Mouse (Mus musculus) forebrain, embryonic 11.5 days (tissue): ENCODE measurements around the gene Zfp629. TPM values are rescaled to one million over a fixed set of nuclear protein-coding genes. Genes with fewer than 3 reads are reported as not detected.

Source experiments
- ATAC-seq: fragments of 200-750 bp; cut with Nextera tagmentation; replicated peaks from 2 replicates; pipeline ENCODE4 v1.8.0; 2017; ENCODE audit warnings: moderate TSS enrichment; ENCODE audit not compliant: low FRiP score
- DNase-seq: peaks from one replicate; pipeline ENCODE4 v3.0.0-alpha.2; 2017; ENCODE audit warnings: low spot score
- H3K27ac ChIP-seq: fragments of 300-500 bp; sonication (generic); 2 replicates; pipeline ENCODE4 v1.5.1; 2014; ENCODE audit warnings: low read depth, low read length
- H3K27me3 ChIP-seq: fragments of 300-500 bp; sonication (generic); 2 replicates; pipeline ENCODE4 v1.6.1; 2014; ENCODE audit warnings: mild to moderate bottlenecking, low read length, mixed read lengths; ENCODE audit not compliant: control insufficient read depth, insufficient read depth
- H3K36me3 ChIP-seq: fragments of 300-500 bp; sonication (generic); 2 replicates; pipeline ENCODE4 v1.6.1; 2014; ENCODE audit warnings: mild to moderate bottlenecking, low read length, moderate library complexity, mixed read lengths; ENCODE audit not compliant: control insufficient read depth, insufficient read depth
- H3K4me1 ChIP-seq: fragments of 300-500 bp; sonication (generic); replicated peaks from 2 replicates; pipeline ENCODE4 v1.6.1; 2014; ENCODE audit warnings: low read length, mixed read lengths; ENCODE audit not compliant: control insufficient read depth, insufficient read depth
- H3K4me2 ChIP-seq: fragments of 300-500 bp; sonication (generic); 2 replicates; pipeline ENCODE4 v1.6.1; 2014; ENCODE audit warnings: low read depth, mild to moderate bottlenecking, low read length, moderate library complexity, mixed read lengths; ENCODE audit not compliant: severe bottlenecking
- H3K4me3 ChIP-seq: fragments of 300-500 bp; sonication (generic); 2 replicates; pipeline ENCODE4 v1.5.1; 2014; ENCODE audit warnings: low read depth, low read length
- H3K9ac ChIP-seq: fragments of 300-500 bp; sonication (generic); 2 replicates; pipeline ENCODE4 v1.6.1; 2014; ENCODE audit warnings: low read length
- H3K9me3 ChIP-seq: fragments of 300-500 bp; sonication (generic); 2 replicates; pipeline ENCODE4 v1.6.1; 2016; ENCODE audit warnings: low read length, mixed read lengths; ENCODE audit not compliant: control insufficient read depth
- WGBS: fragments of 180-500 bp; shearing (Covaris S2); extraction: QIAGEN DNeasy Blood & Tissue Kit; methylation state at CpG from one replicate; pipeline ENCODE4 v1.1.7; 2014; 5-methylcytosine and 5-hydroxymethylcytosine counted together
- polyA plus RNA-seq: library from polyadenylated mRNA; unstranded; fragments of >200 nt; fragmentation: Nextera tagmentation; extraction: Ambion mirVana; gene quantifications from 2 replicates; pipeline ENCODE4 v1.2.1, GENCODE M21; 2014

The Zfp629 gene
- 33.4 and 36.6 TPM in 2 replicates for polyA plus RNA-seq

- peak; percentile 88 for ATAC-seq
- no peaks in the 10 kb centered on the region for H3K9me3 ChIP-seq
- H3K36me3 ChIP-seq = peaks cover 19% of the 10 kb centered on the region
- peak; percentile 90 for DNase-seq
- WGBS = under 1% methylated on average over 43 of the region's 50 CpGs
- H3K27me3 ChIP-seq = no peaks in the 10 kb centered on the region
- H3K4me1 ChIP-seq = peaks cover 14% of the 10 kb centered on the region; the same call in 1 of the 2 replicates
- peak within 1 kb of the TSS; percentile 99 for H3K4me3 ChIP-seq
- H3K27ac ChIP-seq = peak within 1 kb of the TSS; percentile 80
- H3K4me2 ChIP-seq = peak within 1 kb of the TSS; percentile 84
- H3K9ac ChIP-seq = peak within 1 kb of the TSS; percentile 97
Measured at GRCm38 (mm10) chr7:127614891-127615843, at the start of gene Zfp629. TSS of gene Zfp629 (minus strand) at chr7:127615797.

- Histone ChIP-seq H3K4me1 (no peaks in the 10 kb centered on the region), H3K27me3 (no peaks in the 10 kb centered on the region), H3K4me3 (no peak overlapping the region), H3K9me3 (no peaks in the 10 kb centered on the region), H3K27ac (no peak overlapping the region), H3K4me2 (no peak overlapping the region), H3K9ac (no peak overlapping the region), H3K36me3 (no peaks in the 10 kb centered on the region)
- DNase-seq = no peak
- ATAC-seq = no peak
- 93% methylated on average over 6 of the region's 6 CpGs for WGBS
Measured at GRCm38 (mm10) chr7:127662926-127663325, 47.3 kb upstream of the Zfp629 start.

GRCm38 (mm10) chr7:127661833-127662232 is 46.2 kb upstream of the Zfp629 start:
- no peaks in the 10 kb centered on the region for H3K36me3 ChIP-seq
- DNase-seq (no peak), ATAC-seq (no peak)
- H3K27ac ChIP-seq = no peak overlapping the region
- H3K9ac ChIP-seq = no peak overlapping the region
- H3K4me3 ChIP-seq = no peak overlapping the region
- no peaks in the 10 kb centered on the region for H3K9me3 ChIP-seq
- H3K4me2 ChIP-seq = no peak overlapping the region
- no peaks in the 10 kb centered on the region for H3K27me3 ChIP-seq
- WGBS = 86% methylated on average over 6 of the region's 6 CpGs
- H3K4me1 ChIP-seq = no peaks in the 10 kb centered on the region

DNA sequence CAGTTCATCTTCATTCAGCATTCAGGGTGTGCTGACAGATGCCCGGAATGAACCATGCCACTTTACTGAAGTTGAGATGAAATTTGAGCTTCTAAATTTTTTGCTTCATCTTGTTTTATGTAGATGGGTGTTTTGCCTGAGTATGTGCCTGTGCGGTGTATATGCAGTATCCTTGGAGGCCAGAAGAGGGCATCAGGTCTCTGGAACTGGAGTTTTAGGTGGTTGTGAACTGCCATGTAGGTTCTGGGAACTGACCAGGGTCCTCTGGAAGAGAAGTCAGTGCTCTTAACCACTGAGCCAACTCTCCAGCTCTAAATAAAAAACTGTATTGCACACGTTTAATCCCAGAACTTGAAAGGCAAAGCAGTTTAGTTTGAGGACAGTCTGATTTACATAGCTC is 45.3 kb upstream of the Zfp629 start:
- ATAC-seq (no peak), DNase-seq (no peak)
- Histone ChIP-seq H3K9ac (no peak overlapping the region), H3K9me3 (no peaks in the 10 kb centered on the region), H3K4me3 (no peak overlapping the region), H3K27me3 (no peaks in the 10 kb centered on the region), H3K4me1 (no peaks in the 10 kb centered on the region), H3K4me2 (no peak overlapping the region), H3K27ac (no peak overlapping the region), H3K36me3 (no peaks in the 10 kb centered on the region)
- 89% methylated on average over 3 of the region's 3 CpGs for WGBS

DNA sequence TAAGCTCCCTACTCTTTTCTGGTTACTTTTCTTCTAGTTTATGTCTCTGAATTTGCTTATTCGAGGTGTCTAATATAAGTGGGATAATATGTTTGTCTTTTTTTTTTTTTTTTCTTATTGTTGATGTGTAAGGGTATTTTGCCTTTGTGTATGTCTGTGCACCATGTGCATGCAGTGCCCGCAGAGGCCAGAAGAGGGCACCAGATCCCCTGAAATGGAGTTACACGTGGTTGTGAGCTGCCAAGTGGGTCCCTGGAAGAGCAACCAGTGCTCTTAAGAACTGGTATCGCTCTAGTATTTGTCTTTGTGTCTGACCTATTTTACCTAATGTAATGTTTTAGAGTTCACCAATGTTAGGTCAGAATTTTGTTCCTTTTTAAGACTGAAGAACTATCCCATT is 41.3 kb upstream of the Zfp629 start:
- no peak overlapping the region for H3K4me2 ChIP-seq
- 35% methylated on average over 4 of the region's 4 CpGs for WGBS
- H3K9ac ChIP-seq = no peak overlapping the region
- no peaks in the 10 kb centered on the region for H3K36me3 ChIP-seq
- no peak overlapping the region for H3K27ac ChIP-seq
- no peaks in the 10 kb centered on the region for H3K4me1 ChIP-seq
- ATAC-seq = no peak
- peak; percentile 75 for DNase-seq
- H3K4me3 ChIP-seq = no peak overlapping the region
- no peaks in the 10 kb centered on the region for H3K27me3 ChIP-seq
- no peaks in the 10 kb centered on the region for H3K9me3 ChIP-seq

DNA sequence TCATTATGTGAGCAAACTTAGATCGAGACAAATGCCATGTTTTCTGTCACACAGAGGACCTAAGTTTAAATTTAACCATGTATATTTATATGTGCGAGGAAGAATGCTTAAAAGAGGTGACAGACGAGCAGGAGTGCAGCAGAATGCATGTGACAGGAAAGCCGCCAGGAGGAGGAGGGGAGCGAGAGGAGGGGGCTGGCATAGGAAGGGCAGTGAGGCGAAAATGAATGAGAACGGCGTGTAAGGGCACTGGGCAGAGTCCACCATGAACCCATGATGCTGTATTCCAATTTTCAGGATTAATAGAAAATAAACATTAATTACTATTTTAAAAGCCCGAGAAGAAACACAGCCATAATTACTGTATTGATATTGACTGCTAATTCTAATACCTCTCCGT is 38.7 kb upstream of the Zfp629 start:
- H3K4me3 ChIP-seq = no peak overlapping the region
- WGBS = 87% methylated on average over 10 of the region's 10 CpGs
- H3K4me2 ChIP-seq = no peak overlapping the region
- H3K36me3 ChIP-seq = no peaks in the 10 kb centered on the region
- H3K9ac ChIP-seq = no peak overlapping the region
- H3K9me3 ChIP-seq = no peaks in the 10 kb centered on the region
- no peak overlapping the region for H3K27ac ChIP-seq
- no peaks in the 10 kb centered on the region for H3K27me3 ChIP-seq
- ATAC-seq = no peak
- DNase-seq = no peak
- no peaks in the 10 kb centered on the region for H3K4me1 ChIP-seq

GRCm38 (mm10) chr7:127652050-127652449 is 36.5 kb upstream of the Zfp629 start:
- no peak overlapping the region for H3K4me3 ChIP-seq
- H3K4me2 ChIP-seq = peak overlapping the region; percentile 21
- 25% methylated on average over 18 of the region's 18 CpGs for WGBS
- H3K4me1 ChIP-seq = no peaks in the 10 kb centered on the region
- peak; percentile 62 for DNase-seq
- H3K27me3 ChIP-seq = no peaks in the 10 kb centered on the region
- no peaks in the 10 kb centered on the region for H3K36me3 ChIP-seq
- no peak for ATAC-seq
- H3K9me3 ChIP-seq = no peaks in the 10 kb centered on the region
- H3K9ac ChIP-seq = peak overlapping the region; percentile 21; the same call in 1 of the 2 replicates
- H3K27ac ChIP-seq = no peak overlapping the region

DNA sequence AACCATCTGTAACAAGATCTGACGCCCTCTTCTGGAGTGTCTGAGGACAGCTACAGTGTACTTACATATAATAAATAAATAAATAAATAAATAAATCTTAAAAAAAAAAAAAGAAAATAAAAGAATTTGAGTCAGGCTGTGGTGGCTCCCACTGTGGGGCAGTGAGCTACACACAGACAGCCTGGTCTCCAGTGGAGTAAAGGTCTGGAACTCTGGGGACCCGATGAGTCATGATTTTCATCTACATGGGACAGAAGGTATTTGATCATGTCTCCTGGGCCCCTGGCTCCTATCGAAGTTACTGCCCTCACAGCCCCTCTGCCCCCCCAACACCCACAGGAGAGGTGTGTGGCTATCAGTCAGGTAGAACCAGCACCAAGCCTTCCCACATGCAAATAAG is 36.0 kb upstream of the Zfp629 start:
- WGBS = 84% methylated on average over 2 of the region's 3 CpGs
- H3K4me1 ChIP-seq = no peaks in the 10 kb centered on the region
- no peaks in the 10 kb centered on the region for H3K27me3 ChIP-seq
- H3K36me3 ChIP-seq = no peaks in the 10 kb centered on the region
- H3K9me3 ChIP-seq = no peaks in the 10 kb centered on the region
- H3K4me2 ChIP-seq = peak overlapping the region; percentile 21; the same call in 1 of the 2 replicates
- no peak overlapping the region for H3K4me3 ChIP-seq
- H3K9ac ChIP-seq = no peak overlapping the region
- ATAC-seq (no peak), DNase-seq (no peak)
- H3K27ac ChIP-seq = no peak overlapping the region
